Mouse (Mus musculus): Measurements from ENCODE around the gene Nkain4. TPM values are rescaled to one million over a fixed set of nuclear protein-coding genes. Genes with fewer than 3 reads are reported as not detected.

Nkain4 gene
- polyA plus RNA-seq, 1 experiment, result 9.1 TPM

DNA sequence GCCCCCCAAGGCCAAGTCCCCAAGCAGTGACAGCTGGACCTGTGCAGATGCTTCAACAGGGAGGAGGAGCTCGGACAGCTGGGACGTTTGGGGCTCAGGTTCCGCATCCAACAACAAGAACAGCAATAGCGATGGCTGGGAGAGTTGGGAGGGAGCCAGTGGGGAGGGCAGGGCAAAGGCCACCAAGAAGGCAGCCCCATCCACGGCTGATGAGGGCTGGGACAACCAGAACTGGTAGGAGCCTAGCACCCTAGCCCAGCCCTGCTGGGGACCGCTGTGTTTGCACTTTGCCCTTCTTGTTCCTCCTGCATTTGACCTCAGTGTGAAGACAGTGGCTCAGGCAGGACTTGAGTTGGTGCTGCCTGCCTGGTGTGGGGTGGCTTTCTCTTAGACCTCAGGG, 26.6 kb upstream of the Nkain4 start:
- H3K36me3 ChIP-seq (ENCODE audit: control insufficient read depth, insufficient read depth, low read length, poor library complexity, severe bottlenecking), result peaks cover 14% of the 10 kb centered on the region; the same call in 1 of the 2 replicates
- H3K4me3 ChIP-seq (ENCODE audit: low read depth, low read length), result no peak overlapping the region
- TF ChIP-seq CTCF (IDR thresholded peaks at IDR 0.05; ENCODE audit: low read depth, low read length) (no peak), POLR2A (IDR thresholded peaks at IDR 0.05; ENCODE audit: insufficient read depth, low read length) (no peak), EP300 (IDR thresholded peaks at IDR 0.05; ENCODE audit: insufficient read depth, low read depth, low read length) (no peak)
- no peak overlapping the region for H3K9ac ChIP-seq (ENCODE audit: low read depth, poor library complexity, severe bottlenecking)
- no peaks in the 10 kb centered on the region for H3K27me3 ChIP-seq (ENCODE audit: control insufficient read depth, insufficient read depth, low read length, poor library complexity, severe bottlenecking)
- peaks cover 4% of the 10 kb centered on the region for H3K4me1 ChIP-seq (ENCODE audit: control insufficient read depth, insufficient read depth, low read length)
- H3K27ac ChIP-seq (ENCODE audit: insufficient read depth, low read length), result no peak overlapping the region
- no peaks in the 10 kb centered on the region for H3K9me3 ChIP-seq (replicated peaks; ENCODE audit: control insufficient read depth, insufficient read depth, low read length, poor library complexity, severe bottlenecking)

DNA sequence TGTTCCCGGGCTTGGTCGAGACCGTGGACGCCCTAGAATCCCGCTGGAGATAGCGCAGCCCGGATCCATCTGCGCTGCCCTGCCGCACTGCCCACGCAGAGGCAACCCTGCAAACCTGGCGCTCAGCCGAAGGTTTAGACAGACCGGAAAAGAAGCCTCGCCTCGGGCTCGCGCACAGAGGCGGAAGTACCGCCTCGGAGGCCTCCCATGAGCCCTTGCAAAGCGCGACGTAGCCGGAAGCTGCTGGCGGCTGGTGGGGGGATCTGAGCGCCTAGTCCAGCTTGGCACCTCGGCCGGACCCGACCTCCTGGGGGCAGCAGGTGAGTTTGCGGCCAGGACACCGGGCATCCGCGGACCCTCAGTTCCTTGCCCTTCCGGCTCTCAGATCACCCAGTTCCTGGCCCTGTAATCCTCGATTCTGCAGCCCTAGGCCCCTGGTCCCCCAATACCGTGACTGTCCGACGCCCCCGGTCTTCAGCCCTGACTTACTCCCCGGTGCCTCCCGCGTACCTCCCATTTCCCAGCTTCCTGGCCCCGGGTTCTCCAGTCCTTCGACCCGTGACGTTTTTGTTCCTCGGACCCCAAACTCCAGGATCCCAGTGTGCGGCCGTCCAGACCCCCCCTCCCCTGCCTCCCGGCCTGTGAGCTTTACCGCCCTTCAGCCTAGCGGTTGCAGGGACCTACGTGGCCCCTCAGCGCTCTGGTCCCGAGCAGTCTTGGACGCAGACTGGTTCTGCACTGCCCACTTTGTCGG, 12.7 kb upstream of the Nkain4 start, which contains the start of gene Arfgap1:
TSS of gene Arfgap1 (plus strand) at position 216 of the 754 bp plus-strand sequence.
- H3K27ac ChIP-seq (ENCODE audit: insufficient read depth, low read length), result no peak within 1 kb of the TSS
- H3K36me3 ChIP-seq (ENCODE audit: control insufficient read depth, insufficient read depth, low read length, poor library complexity, severe bottlenecking), result peaks cover 9% of the 10 kb centered on the region
- no peaks in the 10 kb centered on the region for H3K9me3 ChIP-seq (replicated peaks; ENCODE audit: control insufficient read depth, insufficient read depth, low read length, poor library complexity, severe bottlenecking)
- H3K4me3 ChIP-seq (ENCODE audit: low read depth, low read length), result peak within 1 kb of the TSS; percentile 74
- peak within 1 kb of the TSS; percentile 84 for H3K9ac ChIP-seq (ENCODE audit: low read depth, poor library complexity, severe bottlenecking)
- H3K4me1 ChIP-seq (ENCODE audit: control insufficient read depth, insufficient read depth, low read length), result no peaks in the 10 kb centered on the region
- TF ChIP-seq CTCF (IDR thresholded peaks at IDR 0.05; ENCODE audit: low read depth, low read length) (no peak), EP300 (IDR thresholded peaks at IDR 0.05; ENCODE audit: insufficient read depth, low read depth, low read length) (no peak), POLR2A (IDR thresholded peaks at IDR 0.05; ENCODE audit: insufficient read depth, low read length) (peak; percentile 55)
- H3K27me3 ChIP-seq (ENCODE audit: control insufficient read depth, insufficient read depth, low read length, poor library complexity, severe bottlenecking), result no peaks in the 10 kb centered on the region

DNA sequence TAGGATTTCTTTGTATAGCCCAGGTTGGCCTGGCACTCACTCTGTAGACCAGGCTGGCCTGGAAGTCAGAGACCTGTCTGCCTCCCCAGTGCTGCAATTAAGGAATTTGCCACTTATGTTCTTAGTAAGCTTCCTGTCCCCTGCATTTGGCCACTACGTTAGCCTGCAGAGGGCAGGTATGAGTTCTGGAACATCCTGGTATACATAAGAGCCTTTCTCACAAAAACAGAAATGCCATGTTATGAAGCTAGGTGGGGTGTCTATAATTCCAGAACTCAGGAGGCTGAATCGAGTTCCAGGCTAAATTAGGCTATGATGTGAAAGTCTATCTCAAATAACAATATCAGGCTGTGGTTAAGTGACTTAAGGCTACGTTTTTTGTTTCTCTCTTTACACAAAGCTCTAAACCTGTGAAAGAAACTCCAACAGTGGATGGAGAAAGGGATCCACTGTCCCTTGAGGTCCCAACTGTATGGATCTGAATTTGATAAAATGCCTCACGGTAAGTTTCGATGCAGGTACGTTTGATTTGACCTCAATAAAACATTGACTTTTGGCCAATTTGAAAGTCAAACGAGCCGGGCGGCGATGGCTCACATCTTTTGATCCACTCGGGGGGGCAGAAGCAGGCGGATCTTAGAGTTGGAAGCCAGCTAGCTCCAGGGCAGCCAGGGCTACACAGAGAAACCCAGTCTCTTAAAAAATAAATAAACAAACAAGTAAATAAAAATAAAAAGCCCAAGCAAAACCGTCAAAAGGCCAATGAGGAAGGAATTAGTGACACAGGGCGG, 11.8 kb upstream of the Nkain4 start:
- no peaks in the 10 kb centered on the region for H3K27me3 ChIP-seq (ENCODE audit: control insufficient read depth, insufficient read depth, low read length, poor library complexity, severe bottlenecking)
- peak overlapping the region; percentile 84 for H3K9ac ChIP-seq (ENCODE audit: low read depth, poor library complexity, severe bottlenecking)
- H3K9me3 ChIP-seq (replicated peaks; ENCODE audit: control insufficient read depth, insufficient read depth, low read length, poor library complexity, severe bottlenecking), result no peaks in the 10 kb centered on the region
- H3K27ac ChIP-seq (ENCODE audit: insufficient read depth, low read length), result no peak overlapping the region
- H3K4me1 ChIP-seq (ENCODE audit: control insufficient read depth, insufficient read depth, low read length), result no peaks in the 10 kb centered on the region
- TF ChIP-seq CTCF (IDR thresholded peaks at IDR 0.05; ENCODE audit: low read depth, low read length) (no peak), EP300 (IDR thresholded peaks at IDR 0.05; ENCODE audit: insufficient read depth, low read depth, low read length) (no peak), POLR2A (IDR thresholded peaks at IDR 0.05; ENCODE audit: insufficient read depth, low read length) (no peak)
- peak overlapping the region; percentile 74 for H3K4me3 ChIP-seq (ENCODE audit: low read depth, low read length)
- 0 out of 2 replicates have a peak, but pooled peaks cover 3% of the 10 kb centered on the region for H3K36me3 ChIP-seq (ENCODE audit: control insufficient read depth, insufficient read depth, low read length, poor library complexity, severe bottlenecking)

DNA sequence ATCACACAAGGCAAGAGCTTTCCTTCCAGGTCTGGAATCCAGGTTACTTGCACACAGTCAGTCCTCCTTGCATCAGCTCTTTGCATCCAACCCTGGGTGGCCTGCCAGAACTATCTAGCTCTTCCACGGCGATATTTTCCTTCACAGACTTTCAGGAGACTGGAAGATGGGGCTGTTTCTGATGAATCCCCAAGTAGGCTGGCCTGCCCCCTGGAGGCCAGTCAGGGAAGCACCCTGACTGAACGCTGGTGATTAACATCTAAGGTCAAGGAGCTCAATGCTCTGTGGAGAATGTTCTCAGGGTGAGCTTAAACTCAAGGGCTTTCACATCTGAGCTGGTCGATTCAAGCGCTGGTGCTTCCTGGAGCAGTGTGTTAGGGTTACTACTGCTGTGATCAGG, 9.5 kb upstream of the Nkain4 start:
- TF ChIP-seq POLR2A (IDR thresholded peaks at IDR 0.05; ENCODE audit: insufficient read depth, low read length) (no peak), CTCF (IDR thresholded peaks at IDR 0.05; ENCODE audit: low read depth, low read length) (peak; percentile 91), EP300 (IDR thresholded peaks at IDR 0.05; ENCODE audit: insufficient read depth, low read depth, low read length) (no peak)
- Histone ChIP-seq H3K27me3 (ENCODE audit: control insufficient read depth, insufficient read depth, low read length, poor library complexity, severe bottlenecking) (no peaks in the 10 kb centered on the region), H3K27ac (ENCODE audit: insufficient read depth, low read length) (no peak overlapping the region), H3K4me1 (ENCODE audit: control insufficient read depth, insufficient read depth, low read length) (no peaks in the 10 kb centered on the region), H3K36me3 (ENCODE audit: control insufficient read depth, insufficient read depth, low read length, poor library complexity, severe bottlenecking) (no peaks in the 10 kb centered on the region), H3K9me3 (replicated peaks; ENCODE audit: control insufficient read depth, insufficient read depth, low read length, poor library complexity, severe bottlenecking) (no peaks in the 10 kb centered on the region), H3K9ac (ENCODE audit: low read depth, poor library complexity, severe bottlenecking) (no peak overlapping the region), H3K4me3 (ENCODE audit: low read depth, low read length) (no peak overlapping the region)

DNA sequence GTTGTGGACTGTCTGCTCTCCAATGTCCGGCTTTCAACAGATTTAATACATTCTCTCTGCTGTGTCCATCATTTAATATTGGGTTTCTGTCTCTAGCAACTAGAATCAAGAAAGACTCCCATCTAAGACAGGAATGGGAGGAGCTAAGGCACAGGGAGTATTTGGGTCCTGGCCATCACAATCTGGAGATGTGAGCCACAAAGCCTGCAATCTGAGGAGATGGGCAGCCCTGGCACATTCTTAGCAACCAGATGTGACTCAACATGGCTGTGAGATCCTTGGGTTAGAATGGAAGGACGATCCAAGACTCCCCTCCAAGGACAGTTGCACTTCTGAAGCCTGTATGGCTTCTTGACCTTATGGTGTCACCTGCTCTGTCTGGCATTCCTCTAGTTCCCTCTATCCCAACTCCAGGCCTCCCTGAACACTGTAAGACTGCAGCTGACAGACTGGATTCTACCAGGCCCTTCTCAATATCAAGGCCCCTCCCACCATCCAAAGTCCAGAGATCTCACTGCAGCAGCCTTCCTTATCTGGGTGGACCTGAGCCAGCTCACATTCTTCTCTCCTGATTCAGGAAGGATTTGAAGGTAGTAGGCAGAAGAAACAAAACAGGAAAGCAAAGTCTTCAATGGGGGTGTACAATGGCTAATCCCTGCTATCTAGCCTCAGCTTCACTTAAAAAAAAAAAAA, 8.3 kb upstream of the Nkain4 start:
- H3K27ac ChIP-seq (ENCODE audit: insufficient read depth, low read length), result no peak overlapping the region
- no peaks in the 10 kb centered on the region for H3K36me3 ChIP-seq (ENCODE audit: control insufficient read depth, insufficient read depth, low read length, poor library complexity, severe bottlenecking)
- H3K27me3 ChIP-seq (ENCODE audit: control insufficient read depth, insufficient read depth, low read length, poor library complexity, severe bottlenecking), result no peaks in the 10 kb centered on the region
- TF ChIP-seq CTCF (IDR thresholded peaks at IDR 0.05; ENCODE audit: low read depth, low read length) (no peak), EP300 (IDR thresholded peaks at IDR 0.05; ENCODE audit: insufficient read depth, low read depth, low read length) (no peak), POLR2A (IDR thresholded peaks at IDR 0.05; ENCODE audit: insufficient read depth, low read length) (no peak)
- no peak overlapping the region for H3K9ac ChIP-seq (ENCODE audit: low read depth, poor library complexity, severe bottlenecking)
- no peaks in the 10 kb centered on the region for H3K9me3 ChIP-seq (replicated peaks; ENCODE audit: control insufficient read depth, insufficient read depth, low read length, poor library complexity, severe bottlenecking)
- no peaks in the 10 kb centered on the region for H3K4me1 ChIP-seq (ENCODE audit: control insufficient read depth, insufficient read depth, low read length)
- H3K4me3 ChIP-seq (ENCODE audit: low read depth, low read length), result no peak overlapping the region
